Mouse (Mus musculus) left cerebral cortex, postnatal 10 days (tissue): ENCODE measurements at regions not wholly inside any gene's neighbourhood (a gene's known extent, or its start where the extent isn't known, plus 50 kb on each side); places are given as distances from the start of the nearest gene placed in this dataset.

Experiments
- DNase-seq, 2 experiments: peaks; one replicate each; pipeline ENCODE4 v3.0.0; 2021 to 2022; ENCODE audit warnings: low spot score in 2 of 2, mixed read lengths in 1 of 2; ENCODE audit errors: extremely low spot score in 1 of 2
- intact Hi-C: fragments of 180-260 bp; cut with DNase I; formaldehyde crosslinking; loops from one replicate; pipeline ENCODE4 v1.15.1; 2025

GRCm38 (mm10) chr15:5414401-5414800 is 170.4 kb upstream of the Ptger4 start:
- intact Hi-C loops, result no loop called here
- DNase-seq, result no peak

GRCm38 (mm10) chr15:5416031-5416430 is 172.0 kb upstream of the Ptger4 start:
- DNase-seq, result no peak
- intact Hi-C loops, result no loop called here

- intact Hi-C loops, result no loop called here
- DNase-seq, result no peak
These were observed 182.7 kb upstream of the Ptger4 start for GRCm38 (mm10) chr15:5426641-5427040.

- intact Hi-C loops, result no loop called here
- no peak for DNase-seq
These were observed 183.5 kb upstream of the Ptger4 start for GRCm38 (mm10) chr15:5427319-5428048.

GRCm38 (mm10) chr15:5432018-5432417 is 188.0 kb upstream of the Ptger4 start:
- DNase-seq, result no peak
- intact Hi-C loops, result no loop called here

GRCm38 (mm10) chr15:5437020-5437419 is 193.0 kb upstream of the Ptger4 start:
- intact Hi-C loops, result no loop called here
- no peak for DNase-seq

GRCm38 (mm10) chr15:5446040-5446755 is 202.2 kb upstream of the Ptger4 start:
- intact Hi-C loops, result no loop called here
- no peak for DNase-seq

GRCm38 (mm10) chr15:5446756-5447314 is 202.8 kb upstream of the Ptger4 start:
- intact Hi-C loops, result no loop called here
- no peak for DNase-seq

GRCm38 (mm10) chr15:5447707-5448496 is 203.9 kb upstream of the Ptger4 start:
- intact Hi-C loops, result no loop called here
- DNase-seq, result no peak

GRCm38 (mm10) chr15:5459083-5459482 is 215.1 kb upstream of the Ptger4 start:
- DNase-seq, result no peak
- intact Hi-C loops, result no loop called here

GRCm38 (mm10) chr15:5459580-5459979 is 215.6 kb upstream of the Ptger4 start:
- intact Hi-C loops, result no loop called here
- no peak for DNase-seq

GRCm38 (mm10) chr15:5462651-5463050 is 218.7 kb upstream of the Ptger4 start:
- intact Hi-C loops, result no loop called here
- DNase-seq, result no peak

GRCm38 (mm10) chr15:5464732-5465131 is 220.7 kb upstream of the Ptger4 start:
- DNase-seq, result no peak

GRCm38 (mm10) chr15:5468535-5469073 is 224.6 kb upstream of the Ptger4 start:
- intact Hi-C loops, result no loop called here
- DNase-seq, result no peak

More at GRCm38 (mm10) chr15:5464732-5465131, 220.7 kb upstream of the Ptger4 start:
- intact Hi-C loops, result no loop called here

- DNase-seq, result no peak
- intact Hi-C loops, result no loop called here
These were observed 231.5 kb upstream of the Ptger4 start for GRCm38 (mm10) chr15:5475389-5475995.

GRCm38 (mm10) chr15:5493286-5493685 is 249.3 kb upstream of the Ptger4 start:
- DNase-seq, result no peak
- intact Hi-C loops, result no loop called here

- intact Hi-C loops, result no loop called here
- DNase-seq, result no peak
These were observed 251.3 kb upstream of the Ptger4 start for GRCm38 (mm10) chr15:5495187-5495849.

- intact Hi-C loops, result no loop called here
These were observed 252.0 kb upstream of the Ptger4 start for GRCm38 (mm10) chr15:5495954-5496353.

More at GRCm38 (mm10) chr15:5495954-5496353, 252.0 kb upstream of the Ptger4 start:
- no peak for DNase-seq
